Mouse (Mus musculus) neural tube, embryonic 14.5 days (tissue): ENCODE results near the gene Mcm3ap. TPM values are rescaled to one million over a fixed set of nuclear protein-coding genes. Genes with fewer than 3 reads are reported as not detected.

ENCODE experiments used
- ATAC-seq: fragments of 200-750 bp; cut with Nextera tagmentation; 2 replicates; pipeline ENCODE4 v1.8.0; 2017; ENCODE audit warnings: low read depth, mild to moderate bottlenecking, moderate TSS enrichment, moderate library complexity
- H3K27ac ChIP-seq: fragments of 300-500 bp; sonication (generic); 2 replicates; pipeline ENCODE4 v1.5.1; 2014; ENCODE audit warnings: low read depth, mild to moderate bottlenecking, control low read depth, low read length, moderate library complexity, mixed read lengths
- H3K27me3 ChIP-seq: fragments of 300-500 bp; sonication (generic); 2 replicates; pipeline ENCODE4 v1.6.1; 2014; ENCODE audit warnings: low read length; ENCODE audit not compliant: control insufficient read depth, insufficient read depth
- H3K36me3 ChIP-seq: fragments of 300-500 bp; sonication (generic); 2 replicates; pipeline ENCODE4 v1.6.1; 2014; ENCODE audit warnings: low read length, mixed read lengths; ENCODE audit not compliant: control insufficient read depth, insufficient read depth
- H3K4me1 ChIP-seq: fragments of 300-500 bp; sonication (generic); 2 replicates; pipeline ENCODE4 v1.6.1; 2014; ENCODE audit warnings: low read length; ENCODE audit not compliant: control insufficient read depth, insufficient read depth
- H3K4me2 ChIP-seq: fragments of 300-500 bp; sonication (generic); 2 replicates; pipeline ENCODE4 v1.6.1; 2014; ENCODE audit warnings: mild to moderate bottlenecking, low read depth, low read length, control low read depth
- H3K4me3 ChIP-seq: fragments of 300-500 bp; sonication (generic); 2 replicates; pipeline ENCODE4 v1.5.1; 2014; ENCODE audit warnings: low read depth, low read length, control low read depth, mixed read lengths
- H3K9ac ChIP-seq: fragments of 300-500 bp; sonication (generic); replicated peaks from 2 replicates; pipeline ENCODE4 v1.6.1; 2014; ENCODE audit warnings: low read depth, mild to moderate bottlenecking, control low read depth, low read length, mixed read lengths
- H3K9me3 ChIP-seq: fragments of 300-500 bp; sonication (generic); 2 replicates; pipeline ENCODE4 v1.6.1; 2016; ENCODE audit warnings: low read length; ENCODE audit not compliant: control insufficient read depth
- WGBS: fragments of 180-500 bp; shearing (Covaris S2); extraction: QIAGEN DNeasy Blood & Tissue Kit; methylation state at CpG from one replicate; pipeline ENCODE4 v1.1.7; 2014; 5-methylcytosine and 5-hydroxymethylcytosine counted together
- polyA plus RNA-seq: library from polyadenylated mRNA; unstranded; fragments of >200 nt; fragmentation: Nextera tagmentation; extraction: Ambion mirVana; gene quantifications from 2 replicates; pipeline ENCODE4 v1.2.1, GENCODE M21; 2014

Gene Mcm3ap
- polyA plus RNA-seq, 1 experiment from 2014 or later = 67.8 TPM

DNA sequence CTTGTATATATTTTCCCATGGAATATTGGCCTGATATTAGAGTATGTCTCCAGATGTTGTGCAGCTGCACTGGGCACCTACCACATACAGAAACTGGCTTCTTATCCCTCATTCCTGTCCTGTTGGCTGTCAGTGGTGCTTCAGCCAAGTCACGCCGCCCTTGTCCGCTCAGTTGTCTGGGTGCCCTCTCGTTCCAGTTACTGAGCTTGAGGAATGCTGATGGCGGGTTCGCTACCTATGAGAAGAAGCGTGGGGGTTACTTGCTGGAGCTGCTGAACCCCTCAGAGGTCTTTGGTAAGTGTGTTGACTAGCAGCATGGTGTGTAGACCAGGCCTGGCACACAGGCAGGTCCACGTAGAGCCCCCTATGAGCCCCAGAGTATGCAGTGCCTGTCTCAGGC, 77.8 kb downstream of the Mcm3ap start:
- peaks cover 88% of the 10 kb centered on the region for H3K36me3 ChIP-seq
- H3K9me3 ChIP-seq = no peaks in the 10 kb centered on the region
- H3K27ac ChIP-seq = no peak overlapping the region
- 93% methylated on average over 8 of the region's 8 CpGs for WGBS
- no peaks in the 10 kb centered on the region for H3K4me1 ChIP-seq
- H3K9ac ChIP-seq = no peak overlapping the region
- H3K4me3 ChIP-seq = no peak overlapping the region
- no peaks in the 10 kb centered on the region for H3K27me3 ChIP-seq
- H3K4me2 ChIP-seq = no peak overlapping the region
- no peak for ATAC-seq

DNA sequence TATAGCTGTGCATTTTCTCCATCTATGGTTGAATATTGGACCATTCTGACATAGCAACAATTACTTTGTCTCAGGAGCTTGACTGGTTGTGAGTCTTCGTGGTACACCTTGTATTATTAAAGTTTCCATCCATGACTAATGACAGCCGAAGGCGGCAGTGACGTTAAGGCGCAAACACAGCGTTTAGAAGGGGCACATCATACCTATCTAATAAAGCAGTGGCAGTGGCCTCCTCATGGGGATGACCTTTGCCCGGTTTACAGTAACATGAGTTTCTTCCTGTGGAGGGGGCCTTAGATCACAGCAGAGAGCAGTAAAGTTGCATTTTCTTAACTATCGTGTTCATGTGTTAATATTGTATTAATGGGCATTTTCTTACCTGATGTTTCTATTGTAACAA, 79.5 kb downstream of the Mcm3ap start:
- Histone ChIP-seq H3K4me3 (no peak overlapping the region), H3K27me3 (no peaks in the 10 kb centered on the region), H3K9me3 (no peaks in the 10 kb centered on the region), H3K9ac (no peak overlapping the region), H3K4me1 (no peaks in the 10 kb centered on the region), H3K4me2 (no peak overlapping the region), H3K27ac (no peak overlapping the region), H3K36me3 (peaks cover 90% of the 10 kb centered on the region)
- WGBS = 95% methylated on average over 8 of the region's 8 CpGs
- no peak for ATAC-seq

DNA sequence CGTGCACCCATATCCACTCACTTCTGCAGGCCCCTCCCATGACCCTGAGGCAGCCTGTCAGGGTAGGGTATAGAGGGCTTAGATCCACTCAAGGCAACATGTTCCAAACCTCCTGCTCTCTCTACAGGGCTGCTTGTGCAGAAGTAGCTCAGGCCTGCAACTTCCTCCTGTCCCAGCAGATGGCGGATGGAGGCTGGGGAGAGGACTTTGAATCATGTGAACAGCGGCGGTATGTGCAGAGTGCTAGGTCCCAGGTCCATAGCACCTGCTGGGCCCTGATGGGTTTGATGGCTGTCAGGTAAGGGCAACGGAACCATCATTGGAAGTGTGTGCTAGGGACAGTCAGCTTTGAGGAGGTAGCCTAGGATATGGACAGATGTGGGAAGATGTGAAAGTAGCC, 81.7 kb downstream of the Mcm3ap start:
- H3K36me3 ChIP-seq = peaks cover 78% of the 10 kb centered on the region
- ATAC-seq = no peak
- 95% methylated on average over 5 of the region's 5 CpGs for WGBS
- no peaks in the 10 kb centered on the region for H3K4me1 ChIP-seq
- H3K27ac ChIP-seq = no peak overlapping the region
- H3K27me3 ChIP-seq = no peaks in the 10 kb centered on the region
- H3K4me3 ChIP-seq = no peak overlapping the region
- H3K9me3 ChIP-seq = no peaks in the 10 kb centered on the region
- no peak overlapping the region for H3K4me2 ChIP-seq
- H3K9ac ChIP-seq = no peak overlapping the region

GRCm38 (mm10) chr10:76551556-76551955, 82.8 kb downstream of the Mcm3ap start:
- Histone ChIP-seq H3K4me3 (no peak overlapping the region), H3K4me1 (no peaks in the 10 kb centered on the region), H3K9me3 (no peaks in the 10 kb centered on the region), H3K4me2 (no peak overlapping the region), H3K27me3 (no peaks in the 10 kb centered on the region), H3K27ac (no peak overlapping the region), H3K36me3 (peaks cover 68% of the 10 kb centered on the region), H3K9ac (no peak overlapping the region)
- 76% methylated on average over 3 of the region's 3 CpGs for WGBS
- no peak for ATAC-seq

- H3K9me3 ChIP-seq = no peaks in the 10 kb centered on the region
- H3K4me1 ChIP-seq = no peaks in the 10 kb centered on the region
- H3K4me3 ChIP-seq = no peak overlapping the region
- ATAC-seq = no peak
- WGBS = 86% methylated on average over 5 of the region's 5 CpGs
- no peak overlapping the region for H3K9ac ChIP-seq
- H3K27me3 ChIP-seq = no peaks in the 10 kb centered on the region
- peaks cover 51% of the 10 kb centered on the region for H3K36me3 ChIP-seq
- H3K4me2 ChIP-seq = no peak overlapping the region
- no peak overlapping the region for H3K27ac ChIP-seq
These were observed 85.3 kb downstream of the Mcm3ap start for GRCm38 (mm10) chr10:76554061-76554460.

DNA sequence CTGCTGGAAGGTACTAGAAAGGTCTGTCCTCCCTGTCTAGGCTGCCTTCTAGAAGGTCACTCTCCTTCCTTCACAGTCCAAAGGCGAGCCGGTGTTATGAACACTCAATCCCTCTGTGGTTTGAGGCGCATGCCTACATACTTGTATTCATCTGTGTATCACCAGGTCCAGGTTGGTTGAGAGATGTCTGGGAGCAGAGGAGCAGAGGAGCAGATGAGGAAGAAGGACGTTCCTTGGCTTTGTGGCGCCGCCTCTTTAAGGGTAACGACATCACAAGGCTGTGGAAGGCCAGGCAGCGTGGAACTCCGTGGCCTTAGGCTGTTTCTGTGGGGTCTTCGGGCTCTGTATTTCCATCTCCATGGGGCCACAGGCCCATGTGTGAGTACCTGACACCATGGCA, 93.2 kb downstream of the Mcm3ap start, which contains the start of gene Spatc1l:
Spatc1l (plus strand) TSS at position 301 of the 400 bp plus-strand sequence.
- WGBS = 92% methylated on average over 10 of the region's 10 CpGs
- ATAC-seq = no peak
- H3K4me2 ChIP-seq = no peak within 1 kb of the TSS
- H3K4me1 ChIP-seq = no peaks in the 10 kb centered on the region
- no peak within 1 kb of the TSS for H3K9ac ChIP-seq
- no peaks in the 10 kb centered on the region for H3K27me3 ChIP-seq
- no peak within 1 kb of the TSS for H3K4me3 ChIP-seq
- H3K36me3 ChIP-seq = no peaks in the 10 kb centered on the region
- H3K27ac ChIP-seq = no peak within 1 kb of the TSS
- H3K9me3 ChIP-seq = no peaks in the 10 kb centered on the region

Other genes with a start within 250 kb of the Mcm3ap start
- 279 and 325 TPM in 2 replicates for gene Prmt2, start 231.1 kb upstream of the Mcm3ap start, polyA plus RNA-seq
- 2.1 and 5.7 TPM in 2 replicates for gene S100b, start 215.1 kb upstream of the Mcm3ap start, polyA plus RNA-seq
- gene Dip2a, start 123.6 kb upstream of the Mcm3ap start, polyA plus RNA-seq = 11.9 and 17.9 TPM in 2 replicates
- not detected in 2 replicates for gene AC141477.1, start 28.5 kb upstream of the Mcm3ap start, polyA plus RNA-seq
- gene Pcnt, start 26.1 kb upstream of the Mcm3ap start, polyA plus RNA-seq = 6.9 and 8.2 TPM in 2 replicates
- not detected in 2 replicates for gene 2610028H24Rik, start 19.8 kb upstream of the Mcm3ap start, polyA plus RNA-seq
- 5.1 and 5.2 TPM in 2 replicates for gene Ybey, start 187 bp downstream of the Mcm3ap start, polyA plus RNA-seq
- gene Lss, start 62.7 kb downstream of the Mcm3ap start, polyA plus RNA-seq = 34.1 and 39.3 TPM in 2 replicates
- gene Spatc1l, start 93.3 kb downstream of the Mcm3ap start, polyA plus RNA-seq = 0.15 TPM in 1 of 2 replicates, not detected in the other
- not detected in 2 replicates for gene Ftcd, start 106.7 kb downstream of the Mcm3ap start, polyA plus RNA-seq
- 2.4 and 20.5 TPM in 2 replicates for gene Col6a2, start 154.7 kb downstream of the Mcm3ap start, polyA plus RNA-seq